Comparison of ENCODE assay signal across 9 mouse cellular contexts in the genomic region with DNA sequence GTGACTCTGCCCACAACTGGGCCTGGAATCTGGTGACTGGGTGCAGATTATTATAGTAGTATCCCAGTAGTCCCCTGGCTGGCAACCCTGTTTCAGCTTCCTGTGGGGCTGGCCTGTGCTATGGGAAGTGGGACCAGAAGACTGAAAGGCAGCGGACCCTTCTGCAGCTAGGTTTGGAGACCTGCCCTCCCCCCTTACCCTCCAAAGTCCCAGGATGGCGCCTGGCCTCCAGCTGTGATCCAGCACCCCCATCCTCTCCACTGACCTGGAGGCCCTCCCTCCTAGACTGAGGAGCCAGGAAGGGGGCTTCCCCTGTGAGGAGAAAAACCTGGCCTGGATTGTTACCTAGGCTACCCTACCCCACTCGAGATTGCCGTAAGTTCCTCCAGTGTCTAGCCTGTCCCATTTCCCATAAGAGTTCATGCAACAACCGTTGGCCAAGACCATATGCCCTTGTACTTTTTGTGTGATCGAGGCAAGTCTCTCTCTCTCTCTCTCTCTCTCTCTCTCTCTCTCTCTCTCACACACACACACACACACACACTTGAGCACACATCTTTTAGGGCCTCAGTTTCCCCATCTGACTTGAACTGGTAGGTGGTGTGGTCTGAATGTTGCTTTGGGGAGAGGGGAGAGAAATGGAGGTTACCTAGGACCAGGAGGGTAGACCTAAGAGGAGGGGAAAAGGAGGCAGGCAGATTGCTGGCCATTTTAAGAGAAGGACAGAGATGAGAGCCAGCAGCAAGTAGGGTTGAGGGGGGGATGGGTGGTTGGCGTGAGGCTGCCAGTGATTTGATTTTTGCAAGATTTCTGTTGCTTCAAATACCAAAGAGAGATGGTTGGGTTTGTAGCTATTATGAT.
DNase-seq lines count a peak whose midpoint lies in the region; ATAC-seq and TF ChIP-seq lines count a peak whose summit lies in the region.
"Had no signal": no experiment of that assay in that cellular context is flagged by ENCODE, and none has a peak within 500 bp of the region (broad histone marks: within the 10 kb centered on the region; RNA-seq: fewer than 3 reads in every experiment).

No protein-coding gene starts in this region.

- TF ChIP-seq POLR2A in ES-Bruce4 (IDR thresholded peaks at IDR 0.05; ENCODE audit: insufficient read depth, low read length): no peak

- H3K4me1 ChIP-seq in ES-Bruce4 (ENCODE audit: control insufficient read depth, insufficient read depth, low read length): peaks cover 6% of the 10 kb centered on the region
- H3K4me1 ChIP-seq in forebrain, embryonic 14.5 days (ENCODE audit: control insufficient read depth, insufficient read depth, low read length): peaks cover 42% of the 10 kb centered on the region
- peaks cover 53% of the 10 kb centered on the region for H3K4me1 ChIP-seq in liver, embryonic 11.5 days (replicated peaks; ENCODE audit: control insufficient read depth, insufficient read depth, low read length)

- H3K4me3 ChIP-seq in gastrocnemius, adult 2 months: peak overlapping the region; percentile 13; the same call in 1 of the 2 replicates
- H3K4me3 ChIP-seq in ES-Bruce4 (ENCODE audit: low read depth, low read length): 0 out of 2 replicates have a peak overlapping the region, but pooled peaks have one; percentile 9
- H3K4me3 ChIP-seq in forebrain, embryonic 14.5 days (ENCODE audit: low read depth, low read length): no peak overlapping the region
- peak overlapping the region; percentile 10; the same call in 1 of the 2 replicates for H3K4me3 ChIP-seq in liver, embryonic 11.5 days (ENCODE audit: low read depth, low read length)

- TF ChIP-seq EP300 in ES-Bruce4 (IDR thresholded peaks at IDR 0.05; ENCODE audit: insufficient read depth, low read depth, low read length): 0 out of 2 replicates have a peak, but pooled peaks have one; percentile 48

- intact Hi-C loops in gastrocnemius, adult 2 months (cut with DNase I): loop anchor here (5.0 kb wide), 1 partner anchor 73 kb away; no protein-coding TSS in a partner anchor

- H3K9ac ChIP-seq in ES-Bruce4 (ENCODE audit: low read depth, poor library complexity, severe bottlenecking): no peak overlapping the region
- no peak overlapping the region for H3K9ac ChIP-seq in forebrain, embryonic 14.5 days (ENCODE audit: low read length)
- H3K9ac ChIP-seq in liver, embryonic 11.5 days (ENCODE audit: low read depth, low read length): no peak overlapping the region
- H3K9ac ChIP-seq: liver, embryonic 14.5 days had no signal

- no peaks in the 10 kb centered on the region for H3K27me3 ChIP-seq in ES-Bruce4 (ENCODE audit: control insufficient read depth, insufficient read depth, low read length, poor library complexity, severe bottlenecking)
- no peaks in the 10 kb centered on the region for H3K27me3 ChIP-seq in forebrain, embryonic 14.5 days (replicated peaks; ENCODE audit: control insufficient read depth, insufficient read depth, low read length)
- no peaks in the 10 kb centered on the region; the same call in 1 of the 2 replicates for H3K27me3 ChIP-seq in liver, embryonic 11.5 days (replicated peaks; ENCODE audit: control insufficient read depth, insufficient read depth, low read length)

- no peaks in the 10 kb centered on the region for H3K9me3 ChIP-seq in ES-Bruce4 (replicated peaks; ENCODE audit: control insufficient read depth, insufficient read depth, low read length, poor library complexity, severe bottlenecking)
- H3K9me3 ChIP-seq in forebrain, embryonic 14.5 days (replicated peaks; ENCODE audit: control insufficient read depth, low read length): no peaks in the 10 kb centered on the region
- H3K9me3 ChIP-seq in liver, embryonic 11.5 days (ENCODE audit: control insufficient read depth, low read length): no peaks in the 10 kb centered on the region

- no peaks in the 10 kb centered on the region for H3K36me3 ChIP-seq in ES-Bruce4 (ENCODE audit: control insufficient read depth, insufficient read depth, low read length, poor library complexity, severe bottlenecking)
- no peaks in the 10 kb centered on the region for H3K36me3 ChIP-seq in forebrain, embryonic 14.5 days (ENCODE audit: control insufficient read depth, insufficient read depth, low read length)
- H3K36me3 ChIP-seq in liver, embryonic 11.5 days (ENCODE audit: control insufficient read depth, insufficient read depth, low read length): no peaks in the 10 kb centered on the region

- peak overlapping the region; percentile 34 for H3K4me2 ChIP-seq in forebrain, embryonic 14.5 days (ENCODE audit: low read length)
- H3K4me2 ChIP-seq in liver, embryonic 11.5 days: peak overlapping the region; percentile 44

- H3K27ac ChIP-seq in gastrocnemius, adult 2 months: peak overlapping the region; percentile 87
- no peak overlapping the region for H3K27ac ChIP-seq in ES-Bruce4 (ENCODE audit: insufficient read depth, low read length)
- H3K27ac ChIP-seq in forebrain, embryonic 14.5 days (ENCODE audit: low read depth, low read length): no peak overlapping the region
- H3K27ac ChIP-seq in liver, embryonic 11.5 days (ENCODE audit: low read depth, low read length): peak overlapping the region; percentile 58; the same call in 1 of the 2 replicates
- H3K27ac ChIP-seq: liver, embryonic 14.5 days had no signal

- no peak for TF ChIP-seq CTCF in gastrocnemius, adult 2 months (IDR thresholded peaks at IDR 0.05)
- no peak for TF ChIP-seq CTCF in ES-Bruce4 (IDR thresholded peaks at IDR 0.05; ENCODE audit: low read depth, low read length)

- peak; percentile 57 for ATAC-seq in forebrain, embryonic 14.5 days
- no peak; the same call in 1 of the 2 replicates for ATAC-seq in liver, embryonic 11.5 days (replicated peaks; ENCODE audit: low FRiP score)
- ATAC-seq in activated CD4-positive, CD25-positive, alpha-beta regulatory T cell, adult 4 months: no peak

- no peak for DNase-seq in gastrocnemius, adult 2 months
- DNase-seq in gastrocnemius, adult 8-10 months (ENCODE audit: low spot score in 2 of 2): no peak
- DNase-seq in forebrain, embryonic 14.5 days (ENCODE audit: low spot score): peak; percentile 57
- peak; percentile 60 for DNase-seq in liver, embryonic 11.5 days (ENCODE audit: low spot score)
- no peak for DNase-seq in layer of hippocampus, postnatal 10 days (ENCODE audit: low spot score in 2 of 2)
- no peak for DNase-seq in ovary, postnatal 14 days (ENCODE audit: low spot score)

- 19% methylated on average over 7 of the region's 7 CpGs for WGBS in forebrain, embryonic 14.5 days
- WGBS in liver, embryonic 11.5 days: 22% methylated on average over 7 of the region's 7 CpGs

Comparison
In these comparisons a context has a peak if more than half of its experiments do, and no peak if none do; other contexts are left out.
1. DNase-seq: peak in forebrain, embryonic 14.5 days (single experiment) and liver, embryonic 11.5 days (single experiment); none in gastrocnemius, adult 2 months (single experiment), gastrocnemius, adult 8-10 months (0 of 2), layer of hippocampus, postnatal 10 days (0 of 2) and ovary, postnatal 14 days (single experiment).
2. H3K27ac ChIP-seq: peak in gastrocnemius, adult 2 months (single experiment) and liver, embryonic 11.5 days (single experiment); none in ES-Bruce4 (single experiment) and forebrain, embryonic 14.5 days (single experiment).